Mouse (Mus musculus) stomach, embryonic 14.5 days (tissue): ENCODE data around the gene Cyth2. TPM values are rescaled to one million over a fixed set of nuclear protein-coding genes. Genes with fewer than 3 reads are reported as not detected.

ENCODE experiments used
- ATAC-seq: fragments of 200-750 bp; cut with Nextera tagmentation; 2 replicates; pipeline ENCODE4 v1.8.0; 2017; ENCODE audit warnings: low read depth, moderate TSS enrichment; ENCODE audit not compliant: insufficient number of reproducible peaks, insufficient read depth, low FRiP score
- H3K27ac ChIP-seq: fragments of 300-500 bp; sonication (generic); 2 replicates; pipeline ENCODE4 v1.5.1; 2014; ENCODE audit warnings: mild to moderate bottlenecking, low read length, moderate library complexity, mixed read lengths
- H3K27me3 ChIP-seq: fragments of 300-500 bp; sonication (generic); 2 replicates; pipeline ENCODE4 v1.6.1; 2014; ENCODE audit warnings: low read length, control low read depth, mixed read lengths; ENCODE audit not compliant: control insufficient read depth, insufficient read depth
- H3K36me3 ChIP-seq: fragments of 300-500 bp; sonication (generic); 2 replicates; pipeline ENCODE4 v1.6.1; 2014; ENCODE audit warnings: mild to moderate bottlenecking, control low read depth, low read length, moderate library complexity, mixed read lengths; ENCODE audit not compliant: control insufficient read depth, insufficient read depth
- H3K4me1 ChIP-seq: fragments of 300-500 bp; sonication (generic); 2 replicates; pipeline ENCODE4 v1.6.1; 2014; ENCODE audit warnings: low read length, control low read depth, mixed read lengths; ENCODE audit not compliant: control insufficient read depth, insufficient read depth
- H3K4me2 ChIP-seq: fragments of 300-500 bp; sonication (generic); replicated peaks from 2 replicates; pipeline ENCODE4 v1.6.1; 2014; ENCODE audit warnings: low read depth, low read length, control low read depth
- H3K4me3 ChIP-seq: fragments of 300-500 bp; sonication (generic); 2 replicates; pipeline ENCODE4 v1.5.1; 2014; ENCODE audit warnings: low read depth, low read length, control low read depth
- H3K9ac ChIP-seq: fragments of 300-500 bp; sonication (generic); replicated peaks from 2 replicates; pipeline ENCODE4 v1.6.1; 2014; ENCODE audit warnings: low read depth, mild to moderate bottlenecking, control low read depth, low read length, moderate library complexity, mixed read lengths
- H3K9me3 ChIP-seq: fragments of 300-500 bp; sonication (generic); 2 replicates; pipeline ENCODE4 v1.6.1; 2016; ENCODE audit warnings: low read depth, low read length, control low read depth; ENCODE audit not compliant: control insufficient read depth
- WGBS: fragments of 180-500 bp; shearing (Covaris S2); extraction: QIAGEN DNeasy Blood & Tissue Kit; methylation state at CpG from one replicate; pipeline ENCODE4 v1.1.7; 2014; 5-methylcytosine and 5-hydroxymethylcytosine counted together
- polyA plus RNA-seq: library from polyadenylated mRNA; unstranded; fragments of >200 nt; fragmentation: Nextera tagmentation; extraction: Ambion mirVana; gene quantifications from 2 replicates; pipeline ENCODE4 v1.2.1, GENCODE M21; 2014

Gene Cyth2
- polyA plus RNA-seq, 1 experiment from 2014 or later, result 92.6 TPM

GRCm38 (mm10) chr7:45842950-45843744 is 28.8 kb upstream of the Cyth2 start:
- Histone ChIP-seq H3K27me3 (no peaks in the 10 kb centered on the region), H3K4me3 (no peak overlapping the region), H3K9me3 (no peaks in the 10 kb centered on the region), H3K27ac (no peak overlapping the region), H3K36me3 (no peaks in the 10 kb centered on the region), H3K4me2 (no peak overlapping the region), H3K9ac (no peak overlapping the region), H3K4me1 (no peaks in the 10 kb centered on the region)
- no peak for ATAC-seq
- 88% methylated on average over 10 of the region's 10 CpGs for WGBS

- H3K4me1 ChIP-seq, result peaks cover 17% of the 10 kb centered on the region
- no peak for ATAC-seq
- WGBS, result 4% methylated on average over 22 of the region's 31 CpGs
Observed at GRCm38 (mm10) chr7:45833924-45834323, 19.5 kb upstream of the Cyth2 start.

GRCm38 (mm10) chr7:45833148-45833790 is 18.9 kb upstream of the Cyth2 start:
- Histone ChIP-seq H3K4me2 (peak overlapping the region; percentile 52), H3K9me3 (no peaks in the 10 kb centered on the region), H3K4me1 (peaks cover 17% of the 10 kb centered on the region), H3K4me3 (peak overlapping the region; percentile 39), H3K36me3 (peaks cover 13% of the 10 kb centered on the region; the same call in 1 of the 2 replicates), H3K27me3 (peaks cover 28% of the 10 kb centered on the region), H3K27ac (no peak overlapping the region), H3K9ac (peak overlapping the region; percentile 14; the same call in 1 of the 2 replicates)
- no peak for ATAC-seq
- WGBS, result under 1% methylated on average over 68 of the region's 86 CpGs

More at GRCm38 (mm10) chr7:45833924-45834323, 19.5 kb upstream of the Cyth2 start:
- peak overlapping the region; percentile 52 for H3K4me2 ChIP-seq
- peak overlapping the region; percentile 14; the same call in 1 of the 2 replicates for H3K9ac ChIP-seq
- H3K9me3 ChIP-seq, result no peaks in the 10 kb centered on the region
- no peak overlapping the region for H3K27ac ChIP-seq
- peaks cover 6% of the 10 kb centered on the region; the same call in 1 of the 2 replicates for H3K36me3 ChIP-seq
- H3K27me3 ChIP-seq, result peaks cover 28% of the 10 kb centered on the region
- peak overlapping the region; percentile 39 for H3K4me3 ChIP-seq

- Histone ChIP-seq H3K4me3 (peak overlapping the region; percentile 39), H3K4me1 (peaks cover 17% of the 10 kb centered on the region), H3K27me3 (peaks cover 28% of the 10 kb centered on the region), H3K36me3 (peaks cover 19% of the 10 kb centered on the region), H3K27ac (no peak overlapping the region), H3K4me2 (peak overlapping the region; percentile 52), H3K9me3 (no peaks in the 10 kb centered on the region), H3K9ac (no peak overlapping the region)
- no peak for ATAC-seq
- 11% methylated on average over 30 of the region's 30 CpGs for WGBS
Observed at GRCm38 (mm10) chr7:45832428-45832827, 18.0 kb upstream of the Cyth2 start.

- H3K27me3 ChIP-seq, result peaks cover 28% of the 10 kb centered on the region
- 30% methylated on average over 5 of the region's 5 CpGs for WGBS
- H3K9me3 ChIP-seq, result no peaks in the 10 kb centered on the region
- H3K9ac ChIP-seq, result no peak overlapping the region
- peaks cover 17% of the 10 kb centered on the region for H3K4me1 ChIP-seq
- H3K27ac ChIP-seq, result no peak overlapping the region
- H3K36me3 ChIP-seq, result peaks cover 32% of the 10 kb centered on the region
- ATAC-seq, result no peak
- H3K4me2 ChIP-seq, result peak overlapping the region; percentile 91
- H3K4me3 ChIP-seq, result peak overlapping the region; percentile 93
Observed at GRCm38 (mm10) chr7:45831128-45831525, 16.7 kb upstream of the Cyth2 start.

GRCm38 (mm10) chr7:45830427-45831127 is 16.2 kb upstream of the Cyth2 start, which contains the start of gene Grwd1:
Grwd1 (minus strand) TSS chr7:45830944.
- H3K4me2 ChIP-seq, result peak within 1 kb of the TSS; percentile 91
- peaks cover 38% of the 10 kb centered on the region for H3K36me3 ChIP-seq
- H3K27ac ChIP-seq, result 0 out of 2 replicates have a peak within 1 kb of the TSS, but pooled peaks have one; percentile 48
- peak; percentile 85 for ATAC-seq
- peak within 1 kb of the TSS; percentile 51 for H3K9ac ChIP-seq
- H3K4me1 ChIP-seq, result peaks cover 17% of the 10 kb centered on the region
- H3K4me3 ChIP-seq, result peak within 1 kb of the TSS; percentile 93
- peaks cover 28% of the 10 kb centered on the region for H3K27me3 ChIP-seq
- H3K9me3 ChIP-seq, result no peaks in the 10 kb centered on the region
- under 1% methylated on average over 35 of the region's 35 CpGs for WGBS

- Histone ChIP-seq H3K36me3 (peaks cover 54% of the 10 kb centered on the region), H3K9ac (no peak overlapping the region), H3K4me2 (no peak overlapping the region), H3K27ac (no peak overlapping the region), H3K27me3 (peaks cover under 1% of the 10 kb centered on the region; the same call in 1 of the 2 replicates), H3K4me3 (no peak overlapping the region), H3K9me3 (no peaks in the 10 kb centered on the region), H3K4me1 (peaks cover 7% of the 10 kb centered on the region; the same call in 1 of the 2 replicates)
- no peak for ATAC-seq
- 93% methylated on average over 7 of the region's 7 CpGs for WGBS
Observed at GRCm38 (mm10) chr7:45826631-45827030, 12.2 kb upstream of the Cyth2 start.

- Histone ChIP-seq H3K4me1 (peaks cover 2% of the 10 kb centered on the region; the same call in 1 of the 2 replicates), H3K4me3 (no peak within 1 kb of the TSS), H3K9ac (no peak within 1 kb of the TSS), H3K36me3 (peaks cover 53% of the 10 kb centered on the region), H3K4me2 (no peak within 1 kb of the TSS), H3K9me3 (no peaks in the 10 kb centered on the region), H3K27ac (no peak within 1 kb of the TSS), H3K27me3 (no peaks in the 10 kb centered on the region)
- WGBS, result 69% methylated on average over 7 of the region's 7 CpGs
- ATAC-seq, result no peak
Observed at GRCm38 (mm10) chr7:45824598-45824997, 10.2 kb upstream of the Cyth2 start, which contains the start of gene Kcnj14. Kcnj14 (minus strand) TSS chr7:45824782.
